Mouse (Mus musculus) cortical plate, adult 2 months (tissue): Measurements from ENCODE around the gene Prmt6. TPM values are rescaled to one million over a fixed set of nuclear protein-coding genes. Genes with fewer than 3 reads are reported as not detected.

Source experiments
- H3K27ac ChIP-seq: fragments of 200-500 bp; 2 replicates; pipeline ENCODE4 v1.5.1; 2012; ENCODE audit warnings: low read length, control low read depth, inconsistent platforms; ENCODE audit not compliant: insufficient read depth
- H3K4me1 ChIP-seq: fragments of 200-500 bp; 2 replicates; pipeline ENCODE4 v1.6.1; 2011; ENCODE audit warnings: low read length; ENCODE audit not compliant: control insufficient read depth, insufficient read depth
- H3K4me3 ChIP-seq: fragments of 200-500 bp; 2 replicates; pipeline ENCODE4 v1.5.1; 2011; ENCODE audit warnings: mild to moderate bottlenecking, low read length, control low read depth; ENCODE audit not compliant: insufficient read depth
- CTCF ChIP-seq: fragments of 200-500 bp; IDR thresholded peaks from 2 replicates; pipeline ENCODE4 v1.5.1; 2011; ENCODE audit warnings: mild to moderate bottlenecking, control low read depth, low read length; ENCODE audit not compliant: insufficient read depth; ENCODE audit errors: extremely low read depth
- POLR2A ChIP-seq: fragments of 200-500 bp; IDR thresholded peaks from 2 replicates; pipeline ENCODE4 v1.6.1; 2011; ENCODE audit warnings: mild to moderate bottlenecking, low read length, control low read depth; ENCODE audit not compliant: insufficient read depth; ENCODE audit errors: extremely low read depth
- polyA plus RNA-seq: library from polyadenylated mRNA; depleted of rRNA; stranded (reverse); fragments of >200 nt; gene quantifications from 2 replicates; pipeline ENCODE4 v1.2.3, GENCODE M21; 2012; rRNA removed

Gene Prmt6
- polyA plus RNA-seq, result 10.7 and 11.1 TPM in 2 replicates

DNA sequence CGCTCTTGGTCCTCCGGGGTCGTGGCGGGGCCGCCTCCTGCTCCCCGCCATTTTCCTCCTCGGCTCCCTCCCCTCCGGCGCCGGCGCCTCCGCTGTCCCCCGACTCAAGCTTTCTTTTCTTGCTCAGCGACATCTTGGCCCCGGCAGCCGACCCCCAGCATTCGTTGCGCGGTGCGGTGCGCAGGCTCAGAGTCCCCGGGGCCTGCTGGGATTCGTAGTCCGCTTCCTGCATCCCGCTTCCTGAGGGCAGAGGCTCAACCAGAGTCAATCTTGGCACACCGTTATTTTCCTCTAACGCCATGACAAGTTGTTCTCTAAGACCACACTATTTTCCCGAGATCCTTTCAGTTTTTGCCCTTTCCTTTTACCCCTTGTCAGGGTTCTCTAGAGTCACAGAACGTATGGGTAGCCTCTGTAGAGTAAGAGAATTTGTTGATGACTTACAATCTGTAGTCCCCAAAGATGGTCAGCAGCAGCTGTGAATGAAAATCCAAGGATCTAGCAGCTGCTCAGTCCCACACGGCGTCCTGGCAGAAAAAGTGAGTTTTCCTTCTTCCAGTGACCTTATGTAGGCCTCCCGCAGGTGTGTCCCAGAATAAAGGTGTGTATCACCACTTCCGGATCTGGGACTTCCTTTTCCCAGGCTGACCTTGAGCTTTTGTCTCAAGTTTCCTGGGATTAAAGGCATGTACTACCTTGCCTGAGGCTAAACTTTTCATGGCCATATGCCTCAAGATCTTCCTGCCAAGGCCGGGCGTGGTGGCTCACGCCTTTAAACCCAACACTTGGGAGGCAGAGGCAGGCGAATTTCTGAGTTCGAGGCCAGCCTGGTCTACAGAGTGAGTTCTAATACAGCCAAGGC lies at the start of gene Prmt6:
Gene Prmt6 (minus strand): TSS at position 160 of the 862 bp plus-strand sequence.
- Histone ChIP-seq H3K4me1 (peaks cover 3% of the 10 kb centered on the region; the same call in 1 of the 2 replicates), H3K4me3 (peak within 1 kb of the TSS; percentile 96), H3K27ac (peak within 1 kb of the TSS; percentile 91)
- TF ChIP-seq CTCF, result no peak
- peak; percentile 28; the same call in 1 of the 2 replicates for TF ChIP-seq POLR2A

DNA sequence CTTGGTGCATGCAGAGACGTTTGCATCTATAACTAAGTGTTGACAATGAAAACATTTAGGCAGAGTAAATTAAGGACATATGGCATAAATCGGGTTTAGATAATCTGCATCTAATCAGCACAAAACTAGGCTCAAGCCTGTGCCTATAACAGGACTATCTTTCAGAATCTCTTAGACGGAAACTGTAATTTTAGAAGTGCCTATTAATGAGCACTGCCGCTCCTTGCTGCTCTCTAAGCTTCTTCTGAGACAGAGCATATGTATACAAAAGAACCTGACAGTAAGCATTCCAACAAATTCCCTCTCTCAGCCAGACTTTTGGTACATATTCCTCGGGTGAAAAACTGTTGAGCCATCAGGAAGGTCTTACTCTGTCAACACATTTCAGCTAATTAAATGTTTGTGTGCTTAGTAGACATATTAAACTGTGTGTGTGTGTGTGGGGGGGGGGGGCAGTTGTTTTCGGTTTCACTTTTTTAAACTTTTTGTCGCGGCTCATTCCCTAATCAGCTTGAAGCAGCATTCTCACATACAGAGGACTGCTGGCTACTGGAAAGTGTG lies 39.8 kb upstream of the Prmt6 start:
- no peak overlapping the region for H3K4me3 ChIP-seq
- H3K4me1 ChIP-seq, result no peaks in the 10 kb centered on the region
- TF ChIP-seq CTCF (no peak), POLR2A (no peak)
- H3K27ac ChIP-seq, result no peak overlapping the region

DNA sequence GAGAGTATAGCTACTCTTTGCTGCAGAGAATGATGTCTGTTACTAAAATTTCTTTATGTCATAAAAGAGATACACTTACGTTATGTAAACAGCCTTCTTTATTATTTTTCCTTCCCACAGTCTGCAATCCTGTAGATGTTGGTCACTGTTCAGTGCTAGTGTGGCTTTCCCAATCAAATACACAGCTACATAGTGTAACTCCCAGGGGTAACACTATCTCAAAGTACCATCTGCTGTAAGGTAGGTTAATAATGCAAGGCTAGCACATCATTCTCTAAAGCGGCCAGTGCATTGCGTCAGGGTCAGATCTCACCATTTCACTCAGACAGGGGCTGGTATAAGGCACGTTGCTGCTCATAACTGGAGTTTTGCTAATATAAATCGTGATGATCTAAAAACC lies 31.9 kb upstream of the Prmt6 start:
- Histone ChIP-seq H3K4me3 (no peak overlapping the region), H3K4me1 (no peaks in the 10 kb centered on the region), H3K27ac (no peak overlapping the region)
- TF ChIP-seq CTCF (no peak), POLR2A (no peak)

DNA sequence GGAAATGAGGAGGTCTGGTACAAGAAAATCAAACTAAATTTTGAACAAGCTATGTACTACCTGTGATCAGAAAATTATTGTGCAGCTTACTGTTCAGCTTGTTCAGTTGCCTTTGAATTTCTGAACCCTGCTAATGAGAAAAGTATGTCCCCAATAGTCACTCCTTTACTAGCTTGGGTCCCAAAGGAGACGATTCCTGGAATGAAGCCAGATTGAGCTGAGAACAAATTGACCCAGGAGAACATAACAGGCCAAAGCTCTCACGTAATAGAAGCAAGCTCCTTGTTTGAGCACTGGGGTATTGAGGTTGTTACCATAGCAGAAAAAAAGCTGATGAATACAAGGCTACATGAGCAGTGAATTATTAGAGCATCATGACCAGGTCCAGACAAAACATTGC lies 17.0 kb upstream of the Prmt6 start:
- no peak for TF ChIP-seq CTCF
- TF ChIP-seq POLR2A, result no peak
- Histone ChIP-seq H3K4me1 (no peaks in the 10 kb centered on the region), H3K4me3 (no peak overlapping the region), H3K27ac (no peak overlapping the region)

DNA sequence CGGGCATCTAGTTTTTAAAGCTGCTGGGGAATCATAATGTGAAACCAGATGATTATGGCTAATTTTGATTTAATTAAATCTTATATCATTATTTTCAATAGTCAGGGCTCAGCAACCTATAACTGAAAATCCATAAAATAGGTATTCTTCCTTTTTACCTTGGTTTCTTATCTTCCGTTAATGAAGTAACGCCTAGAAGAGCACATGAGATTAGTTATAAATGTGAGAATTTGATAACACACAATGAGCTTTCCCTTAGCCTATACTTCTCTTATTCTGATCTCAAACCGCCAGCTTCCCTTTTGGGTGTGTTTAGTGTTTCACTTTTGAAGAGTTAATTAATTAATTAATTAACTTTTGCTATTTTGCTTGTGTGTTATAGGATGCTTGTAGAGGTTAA lies 2.3 kb upstream of the Prmt6 start:
- no peak overlapping the region for H3K27ac ChIP-seq
- no peak overlapping the region for H3K4me3 ChIP-seq
- TF ChIP-seq POLR2A, result no peak
- TF ChIP-seq CTCF, result no peak
- H3K4me1 ChIP-seq, result peaks cover 1% of the 10 kb centered on the region; the same call in 1 of the 2 replicates

GRCm38 (mm10) chr3:110249891-110250838 lies 633 bp downstream of the Prmt6 start:
- H3K27ac ChIP-seq, result peak overlapping the region; percentile 91
- H3K4me1 ChIP-seq, result peaks cover 3% of the 10 kb centered on the region; the same call in 1 of the 2 replicates
- H3K4me3 ChIP-seq, result peak overlapping the region; percentile 96
- TF ChIP-seq CTCF, result no peak
- TF ChIP-seq POLR2A, result 0 out of 2 replicates have a peak, but pooled peaks have one; percentile 9

DNA sequence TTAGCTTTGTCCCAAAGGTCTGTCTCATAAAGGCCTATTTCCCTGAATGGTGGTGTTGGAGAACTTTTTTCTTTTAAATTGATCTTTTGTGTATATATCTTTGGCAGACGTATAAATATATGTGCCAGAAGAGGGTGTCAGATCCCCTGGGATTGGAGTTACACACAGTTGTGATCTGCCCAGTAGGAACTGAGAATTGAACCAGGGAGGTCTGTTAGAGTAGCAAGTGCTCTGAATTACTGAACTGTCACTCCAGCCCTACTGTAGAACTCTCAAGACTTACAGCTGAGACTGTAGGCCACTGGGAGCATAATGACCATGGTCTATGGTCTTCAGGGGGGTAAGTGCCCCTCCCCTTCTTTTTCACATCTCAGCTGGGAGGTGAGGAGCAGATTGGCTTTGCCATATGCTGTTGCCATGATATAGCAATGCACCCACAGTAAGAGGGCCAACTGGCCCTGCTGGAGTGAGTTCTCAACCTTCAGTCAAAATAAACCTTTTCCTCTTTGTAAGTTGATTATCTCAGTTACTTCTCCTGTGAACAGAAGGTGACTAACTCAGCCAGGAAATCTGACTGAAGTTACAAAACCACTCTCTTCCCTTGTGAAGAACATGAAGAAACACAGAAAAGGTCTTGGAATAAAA lies 13.9 kb downstream of the Prmt6 start:
- no peak for TF ChIP-seq CTCF
- TF ChIP-seq POLR2A, result no peak
- Histone ChIP-seq H3K4me1 (no peaks in the 10 kb centered on the region), H3K4me3 (no peak overlapping the region), H3K27ac (no peak overlapping the region)

Other genes starting within 250 kb of the Prmt6 start
- 13.6 and 14.8 TPM in 2 replicates for gene Ntng1, start 107.0 kb downstream of the Prmt6 start, polyA plus RNA-seq